Mouse (Mus musculus) intestine, embryonic 14.5 days (tissue): Measurements from ENCODE around the gene Hcar2. TPM values are rescaled to one million over a fixed set of nuclear protein-coding genes. Genes with fewer than 3 reads are reported as not detected.

ENCODE experiments used
- ATAC-seq: fragments of 200-750 bp; cut with Nextera tagmentation; replicated peaks from 2 replicates; pipeline ENCODE4 v1.8.0; 2017; ENCODE audit warnings: low read depth, moderate number of reproducible peaks, moderate TSS enrichment, moderate library complexity; ENCODE audit not compliant: low FRiP score, low TSS enrichment
- DNase-seq: peaks from one replicate; pipeline ENCODE4 v3.0.0-alpha.2; 2018; ENCODE audit warnings: low spot score
- H3K27ac ChIP-seq: fragments of 300-500 bp; sonication (generic); 2 replicates; pipeline ENCODE4 v1.5.1; 2014; ENCODE audit warnings: low read depth, mild to moderate bottlenecking, control low read depth
- H3K27me3 ChIP-seq: fragments of 300-500 bp; sonication (generic); replicated peaks from 2 replicates; pipeline ENCODE4 v1.6.1; 2014; ENCODE audit warnings: low read length, control low read depth; ENCODE audit not compliant: control insufficient read depth, insufficient read depth
- H3K36me3 ChIP-seq: fragments of 300-500 bp; sonication (generic); 2 replicates; pipeline ENCODE4 v1.6.1; 2014; ENCODE audit warnings: low read length, control low read depth; ENCODE audit not compliant: control insufficient read depth, insufficient read depth
- H3K4me1 ChIP-seq: fragments of 300-500 bp; sonication (generic); replicated peaks from 2 replicates; pipeline ENCODE4 v1.6.1; 2014; ENCODE audit warnings: low read length, control low read depth, mixed read lengths; ENCODE audit not compliant: control insufficient read depth, insufficient read depth
- H3K4me2 ChIP-seq: fragments of 300-500 bp; sonication (generic); 2 replicates; pipeline ENCODE4 v1.6.1; 2014; ENCODE audit warnings: low read length
- H3K4me3 ChIP-seq: fragments of 300-500 bp; sonication (generic); 2 replicates; pipeline ENCODE4 v1.5.1; 2014; ENCODE audit warnings: low read depth, low read length, control low read depth, mixed read lengths
- H3K9ac ChIP-seq: fragments of 300-500 bp; sonication (generic); 2 replicates; pipeline ENCODE4 v1.6.1; 2014; ENCODE audit warnings: mild to moderate bottlenecking, low read length
- H3K9me3 ChIP-seq: fragments of 300-500 bp; sonication (generic); 2 replicates; pipeline ENCODE4 v1.6.1; 2016; ENCODE audit warnings: low read length, control low read depth; ENCODE audit not compliant: control insufficient read depth
- WGBS: fragments of 180-500 bp; shearing (Covaris S2); extraction: QIAGEN DNeasy Blood & Tissue Kit; methylation state at CpG from one replicate; pipeline ENCODE4 v1.1.7; 2014; 5-methylcytosine and 5-hydroxymethylcytosine counted together
- polyA plus RNA-seq: library from polyadenylated mRNA; unstranded; fragments of >200 nt; fragmentation: Nextera tagmentation; extraction: Ambion mirVana; gene quantifications from 2 replicates; pipeline ENCODE4 v1.2.1, GENCODE M21; 2014

Gene Hcar2
- polyA plus RNA-seq, 1 experiment from 2014 or later = 0.15 TPM

DNA sequence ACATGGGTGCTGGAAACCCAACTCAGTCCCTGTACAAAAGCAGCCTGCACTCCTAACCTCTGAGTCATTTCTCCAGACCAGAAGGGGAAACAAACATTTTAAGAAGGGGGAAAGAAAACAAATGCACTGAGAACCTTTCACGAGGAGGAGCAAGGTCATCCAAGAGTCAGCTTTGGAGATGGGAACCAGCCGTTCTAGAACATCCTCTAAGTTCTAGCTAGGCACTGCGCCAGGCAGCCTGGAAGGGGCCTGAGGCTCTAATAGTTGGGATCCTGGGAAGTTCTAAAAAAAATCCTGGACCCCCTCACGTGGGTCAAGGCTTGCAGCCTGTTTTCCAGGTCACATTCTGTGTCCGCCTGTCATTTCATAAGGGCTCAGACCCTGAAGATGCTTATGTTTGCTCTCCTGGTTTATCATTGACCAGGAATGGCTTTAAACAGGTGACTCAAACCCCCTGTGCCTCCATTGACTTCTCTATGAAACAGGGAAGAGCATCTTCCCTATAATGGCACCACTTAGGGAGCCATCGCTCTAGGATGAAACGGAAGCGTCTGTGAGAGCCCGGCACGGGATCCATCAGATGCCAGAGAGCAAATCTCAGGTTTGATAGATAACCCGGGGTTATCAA, 11.3 kb downstream of the Hcar2 start:
- 0 out of 2 replicates have a peak overlapping the region, but pooled peaks have one; percentile 5 for H3K4me2 ChIP-seq

DNA sequence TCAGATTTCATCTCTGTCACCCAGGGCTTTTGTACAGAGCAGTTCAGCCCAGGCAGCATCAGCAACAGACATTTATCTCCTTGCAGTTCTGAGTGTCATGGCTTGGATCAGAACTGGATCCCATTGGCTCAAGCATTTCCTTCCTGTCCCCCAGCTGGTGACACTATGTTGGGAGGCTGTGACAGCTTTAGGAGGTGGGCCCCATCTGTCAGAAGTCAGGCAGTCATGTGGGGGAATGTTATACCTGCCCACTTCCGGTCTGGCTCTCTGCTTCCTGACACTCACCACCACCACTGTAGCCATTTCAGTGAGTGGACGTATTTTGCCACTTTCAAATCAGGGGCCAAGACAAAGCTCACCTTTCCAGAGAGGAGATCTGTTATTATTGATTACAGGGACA, 13.9 kb downstream of the Hcar2 start:
- DNase-seq = no peak
- H3K9ac ChIP-seq = no peak overlapping the region
- no peak overlapping the region for H3K27ac ChIP-seq
- H3K36me3 ChIP-seq = no peaks in the 10 kb centered on the region
- no peaks in the 10 kb centered on the region for H3K27me3 ChIP-seq
- no peak overlapping the region for H3K4me2 ChIP-seq
- H3K9me3 ChIP-seq = no peaks in the 10 kb centered on the region
- no peak for ATAC-seq
- H3K4me1 ChIP-seq = no peaks in the 10 kb centered on the region
- no peak overlapping the region for H3K4me3 ChIP-seq
- WGBS = 45% methylated on average over 2 of the region's 2 CpGs

More for the DNA sequence above, 11.3 kb downstream of the Hcar2 start:
- no peak overlapping the region for H3K9ac ChIP-seq
- H3K36me3 ChIP-seq = no peaks in the 10 kb centered on the region
- peak; percentile 79 for ATAC-seq
- H3K9me3 ChIP-seq = no peaks in the 10 kb centered on the region
- 67% methylated on average over 11 of the region's 11 CpGs for WGBS
- no peaks in the 10 kb centered on the region for H3K4me1 ChIP-seq
- peak overlapping the region; percentile 64 for H3K27ac ChIP-seq
- H3K4me3 ChIP-seq = no peak overlapping the region
- no peaks in the 10 kb centered on the region for H3K27me3 ChIP-seq
- DNase-seq = peak; percentile 69

DNA sequence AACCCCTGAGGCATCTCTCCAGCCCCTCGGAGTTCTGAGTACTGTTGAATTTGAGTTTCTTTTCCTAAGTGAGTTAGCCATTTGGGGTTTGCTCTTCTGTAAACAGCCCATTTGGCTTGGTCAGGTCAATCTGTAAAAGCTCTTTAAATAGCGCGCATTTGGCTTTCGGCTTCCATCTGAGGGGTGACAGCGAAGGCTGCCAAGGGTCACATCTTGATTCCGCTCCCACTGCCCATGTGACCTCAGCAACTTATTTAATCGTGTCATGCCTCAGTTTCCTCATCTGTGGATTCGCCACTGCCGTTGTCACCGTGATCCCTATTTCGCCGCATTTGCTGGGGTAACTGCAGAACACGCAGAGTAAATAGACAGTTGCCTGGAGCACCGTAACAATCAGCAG, 21.0 kb downstream of the Hcar2 start:
- no peaks in the 10 kb centered on the region for H3K9me3 ChIP-seq
- no peak overlapping the region for H3K4me2 ChIP-seq
- H3K4me1 ChIP-seq = 0 out of 2 replicates have a peak, but pooled peaks cover 4% of the 10 kb centered on the region

DNA sequence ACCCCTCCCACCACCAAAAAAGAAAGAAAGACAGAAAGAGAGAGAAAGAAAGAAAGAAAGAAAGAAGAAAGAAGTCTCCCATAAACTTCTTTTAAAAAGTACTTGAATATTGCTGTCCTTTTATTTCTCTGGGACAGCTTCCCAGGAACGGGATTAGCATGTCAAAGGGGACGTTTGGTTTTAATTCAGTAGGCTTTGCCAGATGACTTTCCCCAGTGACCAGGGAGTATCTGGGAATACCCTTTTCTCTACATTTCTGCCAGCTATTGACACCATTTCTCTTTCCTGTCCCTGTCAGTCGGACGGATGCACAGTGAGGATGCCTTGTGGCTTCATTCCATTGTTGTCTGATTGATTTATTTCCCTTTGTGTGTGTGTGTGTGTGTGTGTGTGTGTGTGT, 21.5 kb downstream of the Hcar2 start:
- WGBS = 68% methylated on average over 4 of the region's 4 CpGs
- H3K27ac ChIP-seq = 0 out of 2 replicates have a peak overlapping the region, but pooled peaks have one; percentile 57

More for the DNA sequence above, 21.0 kb downstream of the Hcar2 start:
- no peak overlapping the region for H3K9ac ChIP-seq
- no peaks in the 10 kb centered on the region for H3K27me3 ChIP-seq
- peak overlapping the region; percentile 57; the same call in 1 of the 2 replicates for H3K27ac ChIP-seq
- DNase-seq (no peak), ATAC-seq (no peak)
- H3K4me3 ChIP-seq = no peak overlapping the region
- WGBS = 80% methylated on average over 14 of the region's 14 CpGs
- no peaks in the 10 kb centered on the region for H3K36me3 ChIP-seq

DNA sequence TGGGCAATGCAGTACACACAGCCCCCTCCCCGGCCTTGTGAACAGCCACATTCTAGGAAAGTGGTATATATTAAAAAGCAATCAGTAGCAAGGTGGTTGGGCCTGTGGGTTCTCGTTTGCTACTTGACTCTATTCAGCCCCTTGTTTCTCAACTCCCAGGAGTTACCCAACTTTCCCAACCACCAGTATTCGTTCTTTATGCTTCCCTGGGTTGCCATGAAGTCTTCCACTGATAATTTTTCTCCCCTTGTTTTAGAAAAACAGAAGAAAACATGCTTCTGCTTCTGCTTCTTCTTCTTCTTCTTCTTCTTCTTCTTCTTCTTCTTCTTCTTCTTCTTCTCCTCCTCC, 22.4 kb downstream of the Hcar2 start:
- Histone ChIP-seq H3K4me1 (0 out of 2 replicates have a peak, but pooled peaks cover 4% of the 10 kb centered on the region), H3K4me3 (no peak overlapping the region), H3K27me3 (no peaks in the 10 kb centered on the region), H3K36me3 (no peaks in the 10 kb centered on the region), H3K27ac (no peak overlapping the region), H3K9me3 (no peaks in the 10 kb centered on the region), H3K4me2 (no peak overlapping the region), H3K9ac (no peak overlapping the region)
- ATAC-seq (no peak), DNase-seq (no peak)
- WGBS = 67% methylated on average over 3 of the region's 3 CpGs

More for the DNA sequence above, 21.5 kb downstream of the Hcar2 start:
- no peak for DNase-seq
- no peaks in the 10 kb centered on the region for H3K27me3 ChIP-seq
- 0 out of 2 replicates have a peak, but pooled peaks cover 4% of the 10 kb centered on the region for H3K4me1 ChIP-seq
- no peak overlapping the region for H3K4me3 ChIP-seq
- no peak for ATAC-seq
- H3K9me3 ChIP-seq = no peaks in the 10 kb centered on the region
- H3K4me2 ChIP-seq = no peak overlapping the region
- H3K36me3 ChIP-seq = no peaks in the 10 kb centered on the region
- no peak overlapping the region for H3K9ac ChIP-seq

DNA sequence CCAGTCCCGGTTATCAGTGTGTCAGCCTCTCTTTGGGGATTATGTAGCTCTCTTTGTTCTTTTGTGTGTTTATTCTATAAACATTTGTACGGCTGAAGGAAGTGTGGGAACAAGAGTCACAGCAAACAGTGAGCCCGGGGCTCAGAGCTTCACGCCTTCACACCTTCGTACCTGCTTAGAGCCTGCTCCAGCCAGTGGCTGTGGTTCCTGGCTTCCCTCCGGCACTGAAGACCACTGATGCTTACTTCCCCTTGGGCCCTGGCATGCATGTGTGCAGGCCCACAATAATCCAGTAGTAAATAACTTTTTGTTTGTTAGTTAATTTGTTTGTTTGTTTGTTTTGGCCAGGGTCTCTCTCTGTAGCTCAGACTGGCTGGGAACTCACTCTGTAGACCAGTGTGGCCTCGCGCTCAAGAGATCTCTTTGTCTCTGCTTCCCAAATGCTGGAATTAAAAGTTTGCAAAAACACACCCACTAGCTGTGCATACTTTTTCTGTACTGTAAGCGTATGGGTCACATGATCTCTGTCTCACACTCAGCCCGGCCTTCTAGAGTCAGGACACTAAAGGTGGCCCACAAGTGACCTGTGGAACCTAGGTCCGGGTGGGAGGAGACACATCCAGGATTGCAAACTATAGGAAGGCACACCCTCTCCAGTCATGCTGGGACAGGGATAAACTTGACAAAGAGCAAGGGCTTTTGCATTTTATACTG, 22.9 kb downstream of the Hcar2 start:
- no peak overlapping the region for H3K4me2 ChIP-seq
- no peaks in the 10 kb centered on the region for H3K9me3 ChIP-seq
- no peak for DNase-seq
- no peaks in the 10 kb centered on the region for H3K36me3 ChIP-seq
- 56% methylated on average over 11 of the region's 11 CpGs for WGBS
- H3K27ac ChIP-seq = no peak overlapping the region
- H3K27me3 ChIP-seq = no peaks in the 10 kb centered on the region
- no peak for ATAC-seq
- H3K4me1 ChIP-seq = 0 out of 2 replicates have a peak, but pooled peaks cover 4% of the 10 kb centered on the region
- H3K4me3 ChIP-seq = no peak overlapping the region
- no peak overlapping the region for H3K9ac ChIP-seq

DNA sequence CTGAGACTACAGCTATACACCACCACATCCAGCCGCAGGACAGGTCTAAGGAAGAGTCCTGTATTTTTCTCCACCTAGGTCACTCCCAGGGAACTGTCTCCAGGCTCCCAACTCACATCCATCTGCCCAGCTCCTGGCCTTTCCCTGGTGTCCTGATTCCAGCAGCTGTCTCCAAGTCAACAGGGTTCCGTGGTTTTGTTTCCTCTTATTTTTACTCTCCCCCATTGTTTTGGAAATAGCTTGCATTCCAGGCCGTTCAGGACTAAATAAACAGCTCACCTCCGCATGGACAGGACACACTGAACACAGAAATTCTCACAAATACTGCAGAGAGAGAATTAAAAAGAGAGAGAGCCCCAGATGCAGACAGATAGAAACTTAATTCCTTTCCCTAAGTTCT, 27.9 kb downstream of the Hcar2 start:
- Histone ChIP-seq H3K4me2 (no peak overlapping the region), H3K9ac (no peak overlapping the region), H3K4me3 (no peak overlapping the region), H3K4me1 (0 out of 2 replicates have a peak, but pooled peaks cover 3% of the 10 kb centered on the region), H3K36me3 (no peaks in the 10 kb centered on the region), H3K27me3 (no peaks in the 10 kb centered on the region), H3K27ac (peak overlapping the region; percentile 7; the same call in 1 of the 2 replicates), H3K9me3 (no peaks in the 10 kb centered on the region)
- DNase-seq (no peak), ATAC-seq (no peak)
- 43% methylated on average over 4 of the region's 4 CpGs for WGBS

DNA sequence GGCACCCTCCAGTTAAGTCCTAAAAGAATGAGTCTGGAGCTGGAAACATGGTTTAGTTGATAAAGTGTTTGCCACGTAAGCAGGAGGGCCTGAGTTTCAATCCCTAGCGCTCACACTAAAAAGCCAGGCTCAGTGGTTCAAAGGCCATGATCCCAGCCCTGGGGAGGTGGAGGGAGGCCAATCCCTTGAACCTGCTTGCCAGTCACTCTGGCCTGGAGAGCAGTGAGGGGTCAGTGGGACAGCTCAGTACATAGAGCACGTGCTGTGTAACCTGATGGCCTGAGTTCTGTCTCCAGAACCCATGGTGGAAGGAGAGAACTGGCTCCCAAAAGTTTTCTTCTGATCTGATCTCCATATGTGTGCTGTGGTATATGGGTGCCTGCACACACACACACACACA, 30.5 kb downstream of the Hcar2 start:
- Histone ChIP-seq H3K4me1 (no peaks in the 10 kb centered on the region), H3K36me3 (no peaks in the 10 kb centered on the region), H3K4me2 (no peak overlapping the region), H3K9me3 (no peaks in the 10 kb centered on the region), H3K9ac (no peak overlapping the region), H3K27ac (no peak overlapping the region), H3K4me3 (no peak overlapping the region), H3K27me3 (no peaks in the 10 kb centered on the region)
- WGBS = 76% methylated on average over 3 of the region's 3 CpGs
- DNase-seq = no peak
- ATAC-seq = no peak
